Mouse (Mus musculus) bone marrow macrophage, adult 2 months (primary cell): ENCODE data around the gene Lce1d.

Experiments used
- CTCF ChIP-seq: IDR thresholded peaks from 2 replicates; pipeline ENCODE4 v1.5.1; 2012; ENCODE audit warnings: low read depth, mild to moderate bottlenecking, low read length, moderate library complexity
- POLR2A ChIP-seq: IDR thresholded peaks from 2 replicates; pipeline ENCODE4 v1.6.1; 2012; ENCODE audit warnings: mild to moderate bottlenecking, low read depth, low read length, borderline replicate concordance

DNA sequence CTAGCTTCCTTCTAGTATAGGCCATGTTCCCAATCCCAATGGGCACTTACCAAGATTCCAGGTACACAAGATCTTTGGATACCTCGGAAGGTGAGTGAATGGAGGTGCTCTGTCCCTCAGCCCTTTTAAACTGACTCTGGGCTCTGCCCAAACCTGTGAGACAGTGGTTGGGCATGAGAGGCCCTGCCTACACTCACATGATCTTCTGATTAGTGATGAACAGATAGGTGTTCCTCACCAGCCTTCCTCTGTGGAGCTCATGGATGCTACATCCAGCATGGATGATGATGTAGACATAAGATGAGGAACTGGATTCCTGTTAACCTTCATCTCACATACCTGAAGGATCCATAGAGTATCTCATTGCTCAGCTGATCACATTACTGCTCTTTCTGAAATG lies 38.8 kb downstream of the Lce1d start, which contains the start of gene Lce1a1:
- no peak for TF ChIP-seq CTCF
- TF ChIP-seq POLR2A, result no peak
